ENCODE assay signal across 8 mouse cellular contexts in genomic region chr2:3418883-3419431, GRCm38 (mm10). TPM values are rescaled to one million over a fixed set of nuclear protein-coding genes. Genes with fewer than 3 reads are reported as not detected.
DNase-seq lines count a peak whose midpoint lies in the region; ATAC-seq and TF ChIP-seq lines count a peak whose summit lies in the region.

No protein-coding gene starts in this region.

- no peak for TF ChIP-seq CTCF in ES-Bruce4 (IDR thresholded peaks at IDR 0.05; ENCODE audit: low read depth, low read length)
- no peak for TF ChIP-seq CTCF in lung, adult 2 months (IDR thresholded peaks at IDR 0.05; ENCODE audit: insufficient read depth, low read length)

- no peak overlapping the region for H3K9ac ChIP-seq in ES-Bruce4 (ENCODE audit: low read depth, poor library complexity, severe bottlenecking)
- peak overlapping the region; percentile 53 for H3K9ac ChIP-seq in forebrain, embryonic 14.5 days (ENCODE audit: low read length)

- H3K9me3 ChIP-seq in ES-Bruce4 (replicated peaks; ENCODE audit: control insufficient read depth, insufficient read depth, low read length, poor library complexity, severe bottlenecking) = no peaks in the 10 kb centered on the region
- no peaks in the 10 kb centered on the region for H3K9me3 ChIP-seq in forebrain, embryonic 14.5 days (replicated peaks; ENCODE audit: control insufficient read depth, low read length)

- TF ChIP-seq POLR2A in ES-Bruce4 (IDR thresholded peaks at IDR 0.05; ENCODE audit: insufficient read depth, low read length) = no peak
- TF ChIP-seq POLR2A in lung, adult 2 months (IDR thresholded peaks at IDR 0.05; ENCODE audit: borderline replicate concordance, extremely low read depth, low read depth, low read length) = peak; percentile 26; the same call in 1 of the 2 replicates

- peak; percentile 96 for DNase-seq in forebrain, embryonic 14.5 days (ENCODE audit: low spot score)
- DNase-seq in heart, postnatal 25 days (ENCODE audit: low spot score) = peak; percentile 90
- peak; percentile 92 to 97 for DNase-seq in layer of hippocampus, adult 18-20 months (ENCODE audit: low spot score in 2 of 2)
- peak; percentile 98 for DNase-seq in lung, adult 2 months
- DNase-seq in thymus, adult 18-20 months = peak; percentile 84 to 86

- H3K4me3 ChIP-seq in ES-Bruce4 (ENCODE audit: low read depth, low read length) = peak overlapping the region; percentile 51
- H3K4me3 ChIP-seq in forebrain, embryonic 14.5 days (ENCODE audit: low read depth, low read length) = peak overlapping the region; percentile 51
- peak overlapping the region; percentile 59 for H3K4me3 ChIP-seq in lung, adult 2 months (replicated peaks; ENCODE audit: extremely low read depth, low read depth, low read length)

- no peaks in the 10 kb centered on the region for H3K27me3 ChIP-seq in ES-Bruce4 (ENCODE audit: control insufficient read depth, insufficient read depth, low read length, poor library complexity, severe bottlenecking)
- H3K27me3 ChIP-seq in forebrain, embryonic 14.5 days (replicated peaks; ENCODE audit: control insufficient read depth, insufficient read depth, low read length) = 0 out of 2 replicates have a peak, but pooled peaks cover 5% of the 10 kb centered on the region

- TF ChIP-seq EP300 in ES-Bruce4 (IDR thresholded peaks at IDR 0.05; ENCODE audit: insufficient read depth, low read depth, low read length) = no peak

- intact Hi-C loops in heart, postnatal 25 days (cut with DNase I) = loop anchor here (5.0 kb wide), 1 partner anchor 87 kb away; the partner anchor contains the start of gene Rpp38

- no peaks in the 10 kb centered on the region for H3K36me3 ChIP-seq in ES-Bruce4 (ENCODE audit: control insufficient read depth, insufficient read depth, low read length, poor library complexity, severe bottlenecking)
- no peaks in the 10 kb centered on the region for H3K36me3 ChIP-seq in forebrain, embryonic 14.5 days (ENCODE audit: control insufficient read depth, insufficient read depth, low read length)

- peaks cover 1% of the 10 kb centered on the region for H3K4me1 ChIP-seq in ES-Bruce4 (ENCODE audit: control insufficient read depth, insufficient read depth, low read length)
- H3K4me1 ChIP-seq in forebrain, embryonic 14.5 days (ENCODE audit: control insufficient read depth, insufficient read depth, low read length) = peaks cover 2% of the 10 kb centered on the region; the same call in 1 of the 2 replicates
- H3K4me1 ChIP-seq in lung, adult 2 months (ENCODE audit: control insufficient read depth, insufficient read depth, low read length) = no peaks in the 10 kb centered on the region

- no peak overlapping the region for H3K27ac ChIP-seq in ES-Bruce4 (ENCODE audit: insufficient read depth, low read length)
- no peak overlapping the region for H3K27ac ChIP-seq in forebrain, embryonic 14.5 days (ENCODE audit: low read depth, low read length)

- peak overlapping the region; percentile 68 for H3K4me2 ChIP-seq in forebrain, embryonic 14.5 days (ENCODE audit: low read length)

- ATAC-seq in cerebellum, adult (ENCODE audit: insufficient number of reproducible peaks, low FRiP score, low TSS enrichment) = peak; percentile 92
- ATAC-seq in forebrain, embryonic 14.5 days = peak; percentile 94
- ATAC-seq in neutrophil, adult 5-6 weeks (ENCODE audit: extremely low read depth, insufficient number of reproducible peaks, low FRiP score, poor library complexity, severe bottlenecking) = peak; percentile 78

- WGBS in forebrain, embryonic 14.5 days = 1% methylated on average over 38 of the region's 38 CpGs
- under 1% methylated on average over 38 of the region's 38 CpGs for WGBS in lung, adult 2 months

RNA-seq across cellular contexts. Expression of gene Meig1, which starts 3.5 kb away (rescaled TPM):
- polyA plus RNA-seq in ES-Bruce4 (2011; ENCODE audit: insufficient read depth, insufficient read length, low read depth, missing spikeins) = not detected in 2 replicates
- polyA plus RNA-seq in forebrain, embryonic 14.5 days (2014; fragmentation: Nextera tagmentation; extraction: Ambion mirVana) = 5.7 and 6.3 TPM in 2 replicates
- 1 to 10 TPM; 1.8 to 2.8 TPM for total RNA-seq in heart, postnatal 25 days (2021)
- 1 to 10 TPM; 3.7 to 5.5 TPM for total RNA-seq in layer of hippocampus, adult 18-20 months (2021)
- 1.5 and 1.7 TPM in 2 replicates for polyA plus RNA-seq in lung, adult 2 months (2012; rRNA removed)
- 2.0 and 4.1 TPM in 2 replicates for total RNA-seq in neutrophil, adult 5-6 weeks (2017)

RNA-seq across cellular contexts. Expression of gene Dclre1c, which starts 5.0 kb away (rescaled TPM):
- 14.7 and 15.2 TPM in 2 replicates for polyA plus RNA-seq in ES-Bruce4 (2011; ENCODE audit: insufficient read depth, insufficient read length, low read depth, missing spikeins)
- 7.3 and 7.8 TPM in 2 replicates for polyA plus RNA-seq in forebrain, embryonic 14.5 days (2014; fragmentation: Nextera tagmentation; extraction: Ambion mirVana)
- total RNA-seq in heart, postnatal 25 days (2021) = 1 to 10 TPM; 2.6 to 4.1 TPM
- 10 to 100 TPM in 1 of 2 experiments, 1 to 10 TPM in 1; 9.9 to 12.5 TPM for total RNA-seq in layer of hippocampus, adult 18-20 months (2021)
- 2.4 and 3.5 TPM in 2 replicates for polyA plus RNA-seq in lung, adult 2 months (2012; rRNA removed)
- 50.7 and 51.4 TPM in 2 replicates for total RNA-seq in neutrophil, adult 5-6 weeks (2017)

RNA-seq across cellular contexts. Expression of gene Olah, which starts 21.9 kb away (rescaled TPM):
- polyA plus RNA-seq in ES-Bruce4 (2011; ENCODE audit: insufficient read depth, insufficient read length, low read depth, missing spikeins) = not detected in 2 replicates
- polyA plus RNA-seq in forebrain, embryonic 14.5 days (2014; fragmentation: Nextera tagmentation; extraction: Ambion mirVana) = not detected in 2 replicates
- not detected for total RNA-seq in heart, postnatal 25 days (2021)
- not detected for total RNA-seq in layer of hippocampus, adult 18-20 months (2021)
- not detected in 2 replicates for polyA plus RNA-seq in lung, adult 2 months (2012; rRNA removed)
- total RNA-seq in neutrophil, adult 5-6 weeks (2017) = not detected in 2 replicates

RNA-seq across cellular contexts. Expression of gene Suv39h2, which starts 55.9 kb away (rescaled TPM):
- 33.9 and 34.2 TPM in 2 replicates for polyA plus RNA-seq in ES-Bruce4 (2011; ENCODE audit: insufficient read depth, insufficient read length, low read depth, missing spikeins)
- 19.1 and 21.4 TPM in 2 replicates for polyA plus RNA-seq in forebrain, embryonic 14.5 days (2014; fragmentation: Nextera tagmentation; extraction: Ambion mirVana)
- under 1 TPM; 0.70 to 0.75 TPM for total RNA-seq in heart, postnatal 25 days (2021)
- total RNA-seq in layer of hippocampus, adult 18-20 months (2021) = 1 to 10 TPM; 3.6 to 4.3 TPM
- polyA plus RNA-seq in lung, adult 2 months (2012; rRNA removed) = 0.25 and 0.26 TPM in 2 replicates
- total RNA-seq in neutrophil, adult 5-6 weeks (2017) = 0.47 and 1.4 TPM in 2 replicates
